Mouse (Mus musculus) ES-E14 (cell line): Measurements from ENCODE around the gene Cxcl12.

Experiments used
- CHD2 ChIP-seq: IDR thresholded peaks from 2 replicates; pipeline ENCODE4 v1.6.1; 2014; ENCODE audit warnings: mild to moderate bottlenecking, low read depth, low read length, inconsistent platforms
- HCFC1 ChIP-seq: IDR thresholded peaks from 2 replicates; pipeline ENCODE4 v1.6.1; 2012; ENCODE audit warnings: low read length, inconsistent platforms, borderline replicate concordance; ENCODE audit not compliant: insufficient read depth
- MAFK ChIP-seq: IDR thresholded peaks from 2 replicates; pipeline ENCODE4 v1.6.1; 2014; ENCODE audit warnings: mild to moderate bottlenecking, low read depth, low read length, inconsistent platforms; ENCODE audit not compliant: insufficient read depth
- ZNF384 ChIP-seq: IDR thresholded peaks from 2 replicates; pipeline ENCODE4 v1.6.1; 2012; ENCODE audit warnings: low read depth, low read length, inconsistent platforms

DNA sequence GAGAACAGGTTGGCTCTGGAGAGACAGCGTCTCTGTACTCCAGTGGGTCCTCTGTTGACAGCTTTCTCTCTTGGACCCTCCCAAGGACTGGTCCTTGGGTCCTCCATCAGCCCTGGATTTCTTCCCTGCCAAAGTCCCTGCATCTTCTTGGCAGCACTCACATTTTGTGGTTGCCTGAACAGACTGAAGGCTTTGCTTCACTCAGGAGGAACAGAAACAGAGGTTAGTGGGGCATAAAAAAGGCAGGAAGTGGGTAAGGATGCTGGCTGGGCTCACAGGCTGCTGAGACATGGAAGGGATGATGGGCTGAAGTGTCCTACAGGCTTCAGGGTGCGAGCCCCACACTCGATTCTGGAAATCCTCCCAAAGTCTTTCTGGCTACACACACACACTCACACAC lies 35.8 kb downstream of the Cxcl12 start:
- no peak for TF ChIP-seq CHD2
- TF ChIP-seq HCFC1: no peak
- TF ChIP-seq MAFK: no peak
- TF ChIP-seq ZNF384: no peak
